Mouse (Mus musculus) layer of hippocampus, postnatal 25 days (tissue): ENCODE results near the gene Jag1. TPM values are rescaled to one million over a fixed set of nuclear protein-coding genes. Genes with fewer than 3 reads are reported as not detected.
A peak's percentile ranks its signal among the peaks of the same experiment; 100 is the strongest.

ENCODE experiments used
- DNase-seq, 2 experiments: peaks; one replicate each; pipeline ENCODE4 v3.0.0; 2022; ENCODE audit warnings: mixed read lengths in 2 of 2, low spot score in 1 of 2; ENCODE audit errors: extremely low spot score in 1 of 2
- total RNA-seq, 2 experiments: library from RNA; stranded (reverse); gene quantifications; 2 replicates each; pipeline ENCODE4 v1.2.3; 2021

Jag1 gene
- 10 to 100 TPM in 1 of 2 experiments, 1 to 10 TPM in 1; 8.3 to 11.3 TPM for total RNA-seq

DNA sequence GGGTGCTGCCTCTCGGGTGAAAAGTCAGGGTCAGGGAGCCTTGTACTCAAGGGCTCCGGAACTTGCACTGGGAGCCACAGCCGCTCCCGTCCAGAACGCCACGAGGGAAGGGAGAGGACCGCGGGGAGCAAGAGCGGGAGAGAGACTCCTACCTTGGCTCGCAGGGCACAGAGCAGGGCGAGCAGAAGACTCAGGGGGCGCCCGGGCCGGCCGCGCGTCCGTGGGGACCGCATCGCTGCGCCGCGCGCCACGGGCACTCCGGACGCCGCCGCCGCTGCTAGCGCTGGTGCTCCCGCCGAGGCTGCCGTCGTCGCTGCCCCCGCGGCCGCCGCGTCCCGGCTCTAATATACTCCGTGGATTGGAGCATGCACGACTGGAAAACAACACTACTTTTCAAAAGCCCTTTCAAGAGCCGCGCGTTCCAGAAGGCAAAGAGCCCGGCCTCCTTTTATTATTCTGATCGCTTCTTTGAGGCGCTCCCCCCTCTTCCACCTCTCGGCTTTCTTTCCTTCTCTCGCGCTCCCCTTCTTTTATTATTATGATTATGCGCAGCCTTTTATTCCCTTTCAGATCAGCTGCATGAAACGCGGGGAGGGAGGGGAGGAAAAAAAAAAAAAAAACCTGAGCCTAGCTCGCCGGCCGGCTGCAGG lies at the start of gene Jag1:
TSS of gene Jag1 (minus strand) at position 620 of the 650 bp plus-strand sequence.
- DNase-seq: peak; percentile 22 to 47

DNA sequence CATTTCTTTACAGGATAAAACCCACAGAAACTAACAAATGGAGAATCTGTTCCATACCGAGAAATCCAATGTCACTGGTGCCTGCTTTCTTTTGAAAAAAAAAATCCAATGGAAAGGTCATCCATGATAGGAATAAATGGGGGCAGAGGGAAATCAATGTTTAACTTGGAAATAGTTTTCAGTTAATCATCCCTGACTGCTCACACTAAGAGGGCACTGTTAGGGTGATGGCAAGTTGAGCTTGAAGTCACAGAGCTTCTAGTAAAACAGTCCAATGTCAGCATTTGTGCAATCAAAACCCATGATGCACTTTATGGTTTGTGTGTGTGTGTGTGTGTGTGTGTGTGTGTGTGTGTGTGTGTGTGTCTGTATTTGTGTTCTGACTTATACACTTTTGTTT lies 39.6 kb upstream of the Jag1 start:
- DNase-seq: no peak

DNA sequence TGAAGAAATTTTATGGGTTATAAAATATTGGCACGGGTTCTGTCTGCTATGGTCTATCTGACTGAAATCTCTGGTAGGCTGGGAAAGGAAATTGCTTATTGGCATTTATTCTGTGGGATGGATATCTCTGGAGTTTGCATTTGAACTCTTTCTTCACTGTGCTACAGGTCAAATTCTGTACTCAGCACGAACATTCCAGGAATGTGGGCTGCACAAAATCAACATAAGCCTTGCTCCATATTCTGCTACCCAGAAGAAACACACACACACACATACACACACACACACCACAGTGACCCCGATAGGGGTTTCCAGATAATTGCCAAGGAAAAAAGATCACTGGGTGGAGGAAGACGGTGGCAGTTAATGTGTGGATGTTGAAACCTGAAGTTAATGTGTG lies 37.4 kb upstream of the Jag1 start:
- no peak for DNase-seq

DNA sequence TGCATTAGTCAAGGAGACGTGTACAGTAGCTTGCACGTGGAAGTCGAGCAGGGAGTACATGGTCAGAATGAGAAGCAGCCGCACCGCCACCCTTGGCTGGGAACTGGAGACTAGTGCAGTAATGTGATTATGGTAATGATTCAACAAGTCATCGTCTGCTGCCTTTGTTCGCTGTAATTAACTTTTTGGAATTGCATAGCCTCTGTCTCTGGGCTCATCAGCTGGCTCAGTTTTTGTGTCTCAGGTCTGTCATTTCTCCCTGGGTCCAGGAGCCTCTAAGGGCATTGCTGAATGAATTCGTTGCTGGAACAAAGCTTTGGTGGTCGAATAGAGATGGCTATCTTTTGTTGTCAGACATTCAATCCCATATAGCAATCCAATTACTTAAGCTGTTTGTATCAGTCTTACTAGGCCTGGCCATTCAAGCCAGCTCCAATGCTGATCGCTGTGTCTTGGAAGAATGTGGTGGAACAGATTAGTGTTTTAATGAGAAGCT lies 36.8 kb upstream of the Jag1 start:
- no peak for DNase-seq

DNA sequence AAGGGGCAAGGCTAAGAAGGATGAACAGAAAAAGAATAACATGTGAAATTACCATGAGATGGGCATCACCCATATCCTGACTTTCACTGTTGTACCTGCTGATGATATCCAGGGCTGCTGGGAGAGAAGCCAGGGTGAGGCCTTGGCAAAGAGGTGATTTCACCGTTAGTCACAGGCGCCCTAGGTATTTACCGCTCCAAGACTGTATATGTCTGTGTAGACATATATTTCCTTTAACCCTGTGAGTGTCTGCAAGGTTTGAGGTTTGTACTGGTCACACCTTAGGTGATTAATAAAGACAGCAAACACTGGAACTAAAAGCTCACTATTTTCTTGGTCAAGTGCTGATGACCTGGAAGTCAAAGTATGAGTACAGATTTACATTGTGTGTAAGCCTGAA lies 34.5 kb upstream of the Jag1 start:
- DNase-seq: no peak

DNA sequence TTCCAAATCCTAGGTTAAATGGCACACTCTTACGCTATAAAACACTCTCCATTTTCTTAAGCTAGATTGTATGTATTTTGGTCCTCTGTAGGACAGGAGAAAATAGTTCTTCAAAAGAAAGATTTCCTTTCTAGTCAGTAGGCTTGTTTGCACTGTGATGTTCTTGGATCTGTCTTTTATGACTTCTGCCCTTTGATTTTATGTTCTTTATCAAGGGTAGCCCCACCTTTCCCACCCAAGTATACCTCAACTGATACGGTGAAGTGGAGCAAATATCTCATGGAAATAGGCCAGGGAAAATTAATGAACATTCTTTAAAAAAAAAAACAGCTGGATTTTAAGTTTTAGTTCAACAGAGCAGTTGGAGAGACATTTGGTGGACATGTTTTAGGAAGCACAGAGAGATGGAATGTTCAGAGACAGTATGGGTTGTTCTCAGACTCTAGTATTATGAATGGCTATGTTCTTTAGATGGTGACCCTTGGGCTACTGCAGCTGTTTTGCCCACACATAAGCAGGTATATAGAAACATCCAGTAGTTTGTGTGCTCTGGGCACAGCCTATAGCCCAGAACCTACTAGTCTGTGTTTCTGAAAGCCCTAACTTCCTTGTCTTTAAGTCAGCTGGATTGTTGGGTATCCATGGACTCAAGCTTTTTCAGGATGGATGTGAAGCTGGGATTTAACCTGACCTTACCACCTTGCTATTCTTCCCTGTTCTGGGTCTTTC lies 30.7 kb upstream of the Jag1 start:
- no peak for DNase-seq

DNA sequence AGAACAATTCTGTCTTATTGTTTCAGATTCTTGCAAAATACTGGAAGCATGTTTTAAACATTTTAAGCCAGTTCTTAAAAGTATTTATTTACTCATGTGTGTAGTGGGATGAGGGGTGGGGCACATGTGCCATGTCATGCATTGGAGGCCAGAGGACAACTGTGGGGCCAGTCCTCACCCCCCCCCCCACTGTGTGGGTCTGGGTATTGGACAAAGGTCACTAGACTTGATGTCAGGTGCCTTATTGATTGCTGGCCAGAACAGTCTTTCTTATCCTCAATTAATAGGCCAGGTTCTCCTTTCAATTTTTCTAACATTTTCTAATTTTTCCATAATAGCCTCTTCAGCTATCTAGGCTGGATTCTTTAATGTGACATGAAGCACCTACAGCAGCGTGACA lies 21.6 kb upstream of the Jag1 start:
- DNase-seq: no peak

DNA sequence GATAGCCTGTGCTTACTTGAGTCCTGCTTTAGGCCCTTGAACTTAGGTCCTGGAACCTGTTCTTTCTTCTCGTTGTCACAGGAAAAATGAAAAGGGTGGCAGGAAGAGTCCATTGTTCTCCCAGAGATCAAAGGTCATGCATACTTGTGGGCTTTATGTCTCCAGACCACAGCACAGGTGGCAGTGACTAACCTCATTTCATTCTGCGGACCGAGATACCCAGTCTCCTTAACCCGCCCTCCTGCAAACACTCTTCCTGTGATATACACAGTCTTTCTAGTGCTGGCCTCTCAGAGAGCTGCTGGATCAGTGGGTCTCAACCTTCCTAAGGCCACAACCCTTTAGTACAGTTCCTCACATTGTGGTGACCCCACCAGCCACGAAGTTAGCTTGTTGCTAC lies 17.6 kb upstream of the Jag1 start:
- DNase-seq: no peak

DNA sequence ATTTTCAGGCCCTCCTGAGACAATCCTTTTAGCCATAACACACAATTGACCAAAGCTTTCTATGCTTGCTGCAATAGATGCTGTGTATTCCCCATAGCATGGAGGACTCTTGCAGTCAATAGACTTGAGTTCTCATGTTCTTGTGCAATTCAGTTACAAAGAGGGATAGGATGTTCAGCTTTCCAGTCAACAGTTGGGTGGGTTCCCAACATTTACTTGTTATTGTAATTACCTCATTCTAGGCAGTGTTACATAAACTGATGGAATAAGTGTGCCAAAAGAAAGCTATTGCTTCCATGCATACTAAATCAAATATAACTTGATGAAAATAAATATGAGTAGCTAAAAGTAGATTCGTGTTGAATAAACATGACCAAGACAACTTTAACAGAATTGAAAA lies 8.4 kb upstream of the Jag1 start:
- DNase-seq: no peak

DNA sequence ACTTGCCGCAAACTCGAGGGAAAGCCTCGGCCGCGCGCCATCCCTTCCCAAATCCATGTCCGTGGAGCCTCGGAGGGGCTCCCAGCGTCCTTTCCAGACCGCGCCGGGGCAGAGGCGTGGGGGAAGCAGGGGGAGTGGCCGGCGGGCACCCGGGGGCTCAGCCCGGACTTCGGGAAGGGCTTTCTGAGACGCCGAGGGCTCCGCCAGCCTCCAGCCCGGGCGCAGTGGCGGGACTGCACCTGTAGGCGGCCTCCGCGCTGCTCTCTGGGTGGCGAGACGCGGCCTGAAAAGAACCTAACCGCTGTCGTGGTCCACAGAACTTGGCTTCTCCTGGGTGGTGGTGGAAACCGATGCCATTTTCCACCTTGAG lies 862 bp upstream of the Jag1 start:
- DNase-seq: peak; percentile 51 to 73

DNA sequence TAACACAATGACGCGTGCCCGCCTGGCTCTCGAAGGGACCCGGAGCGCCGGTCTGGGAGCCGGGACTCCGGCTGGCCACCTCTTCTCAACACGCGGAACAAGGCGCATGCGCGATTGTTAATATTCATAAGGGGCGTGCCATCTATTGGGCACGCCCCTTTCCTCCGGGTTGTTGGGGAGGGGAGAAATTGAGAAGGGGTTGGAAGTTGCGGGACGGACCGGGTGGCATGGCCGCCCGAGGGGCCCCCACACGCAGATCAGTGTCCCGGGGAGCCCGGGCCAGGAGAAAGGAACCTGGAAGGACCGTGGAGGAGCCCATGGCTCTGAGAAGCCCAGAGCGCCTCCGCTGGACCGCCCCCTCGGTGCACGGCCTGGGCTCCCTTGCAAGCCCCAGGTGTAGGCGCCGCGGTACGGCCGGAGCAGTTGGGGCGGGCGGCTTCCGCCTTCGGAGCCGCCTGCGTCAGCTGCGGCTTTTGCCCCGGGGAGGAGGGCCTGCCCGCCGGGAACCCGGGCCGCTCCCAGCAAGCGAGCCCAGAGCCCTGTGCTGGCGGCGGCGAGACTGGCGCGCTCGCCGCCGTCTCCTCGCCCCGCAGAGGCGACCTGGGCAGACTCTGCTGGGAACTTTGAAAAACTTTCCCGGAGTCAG lies 354 bp upstream of the Jag1 start:
- peak; percentile 57 to 78 for DNase-seq

DNA sequence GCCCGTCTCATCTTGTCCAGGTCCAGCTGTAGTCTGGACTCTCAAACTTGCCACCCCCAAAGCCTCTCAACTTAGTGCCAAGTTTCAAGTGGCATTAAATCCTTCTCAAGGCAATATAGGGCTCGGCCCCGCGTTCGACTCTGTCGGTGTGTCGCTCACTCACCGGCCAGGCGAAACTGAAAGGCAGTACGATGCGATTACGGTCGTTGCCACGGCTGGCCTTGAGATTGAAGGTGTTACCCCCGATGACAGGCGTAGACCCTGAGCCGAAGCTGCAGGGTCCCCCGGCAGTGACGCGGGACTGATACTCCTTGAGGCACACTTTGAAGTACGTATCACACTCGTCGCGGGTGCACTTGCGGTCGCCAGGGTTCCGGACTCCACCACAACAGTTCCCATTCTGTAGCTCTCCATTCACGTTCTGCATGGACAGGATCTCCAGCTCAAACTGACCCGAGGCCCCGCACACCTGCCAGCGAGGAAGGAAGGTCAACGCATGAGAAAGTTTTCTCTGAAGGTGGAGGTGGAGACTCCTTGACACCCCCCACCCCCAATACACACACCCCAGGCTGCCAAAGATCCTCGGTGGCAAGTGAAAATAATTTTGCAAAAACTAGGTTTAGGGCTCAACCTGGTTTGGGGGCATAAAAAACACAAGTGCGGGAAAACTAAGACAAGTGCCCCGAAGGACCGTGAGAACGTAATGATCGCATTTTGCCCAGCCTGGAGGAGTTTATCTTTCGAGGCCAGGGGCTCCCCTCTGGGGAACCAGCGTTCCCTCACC lies 1.0 kb downstream of the Jag1 start:
- DNase-seq: no peak

DNA sequence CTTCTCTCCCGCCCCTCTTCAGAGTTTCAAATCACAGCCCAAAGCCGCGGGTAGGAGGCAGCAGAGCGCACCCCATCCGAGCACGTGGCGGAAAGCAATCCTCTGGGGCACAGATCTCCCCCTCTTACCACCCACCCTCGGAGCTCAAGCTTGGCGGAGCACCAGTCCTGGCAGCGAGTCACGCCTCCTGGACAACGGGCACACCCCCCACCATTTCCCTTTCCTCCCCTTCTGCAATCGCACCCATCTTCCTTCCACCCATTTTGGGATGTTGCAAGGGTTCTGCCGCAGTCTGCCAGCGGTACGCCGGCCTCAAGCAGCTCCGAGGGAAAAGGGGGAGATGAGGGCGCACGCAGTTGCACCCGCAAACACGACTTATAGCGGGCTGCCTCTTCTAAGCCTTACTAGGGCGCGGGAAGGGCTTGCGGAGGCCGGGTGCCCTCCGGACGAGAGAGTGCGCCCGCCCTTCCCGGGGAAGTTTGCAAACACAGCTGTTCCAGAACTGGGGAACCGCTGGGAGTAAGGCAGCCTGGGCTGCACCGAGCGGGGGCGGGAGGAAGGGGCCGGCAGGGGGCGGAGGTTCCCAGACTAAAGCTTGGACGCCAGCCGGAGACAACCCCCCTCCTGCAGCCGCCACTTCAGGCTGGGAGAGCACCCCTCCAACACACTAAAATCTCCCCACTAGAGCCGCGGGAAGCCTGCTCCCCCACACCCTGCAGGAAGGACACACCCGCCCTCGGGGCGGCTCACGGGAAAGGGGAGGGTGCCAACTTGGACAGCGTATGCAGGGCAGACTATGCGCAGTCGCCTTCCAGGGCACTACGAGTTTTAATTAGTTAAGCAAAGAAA lies 2.0 kb downstream of the Jag1 start:
- peak; percentile 48 to 62 for DNase-seq

DNA sequence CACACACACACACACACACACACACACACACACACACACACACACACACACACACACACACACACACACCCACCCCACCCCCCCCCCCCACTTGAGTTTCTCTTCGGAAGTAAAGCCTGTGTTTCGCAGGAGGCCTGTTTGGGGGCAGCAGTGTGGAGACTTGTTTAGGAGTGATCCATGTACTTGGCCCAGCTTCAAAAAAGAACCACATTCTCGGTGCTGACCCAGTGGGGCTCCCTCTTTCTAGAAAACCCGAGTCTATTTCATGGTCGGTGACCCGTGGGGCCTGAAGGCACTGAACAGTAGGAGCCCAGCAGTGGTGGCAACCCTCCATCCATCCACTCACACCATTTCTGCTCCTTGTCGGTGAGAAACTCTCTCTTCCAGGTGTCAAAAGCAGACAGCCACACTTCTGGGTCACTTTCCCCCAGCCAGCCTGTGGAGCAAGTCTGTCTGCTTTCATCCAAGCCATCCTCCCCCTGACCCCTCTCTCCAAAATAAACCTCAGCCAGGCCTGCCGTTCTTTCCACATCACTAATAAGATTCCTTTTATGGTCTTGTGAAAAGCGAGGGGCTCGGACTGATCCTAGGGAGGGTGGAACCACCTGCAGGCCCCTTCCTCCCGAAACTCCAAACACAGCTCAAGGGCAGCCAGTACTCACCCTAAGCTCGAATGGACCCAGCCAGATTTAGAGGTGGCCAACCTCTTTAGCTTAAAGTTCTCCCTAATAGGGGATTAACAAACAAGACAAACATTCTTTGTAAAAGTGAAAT lies 3.0 kb downstream of the Jag1 start:
- DNase-seq: no peak

DNA sequence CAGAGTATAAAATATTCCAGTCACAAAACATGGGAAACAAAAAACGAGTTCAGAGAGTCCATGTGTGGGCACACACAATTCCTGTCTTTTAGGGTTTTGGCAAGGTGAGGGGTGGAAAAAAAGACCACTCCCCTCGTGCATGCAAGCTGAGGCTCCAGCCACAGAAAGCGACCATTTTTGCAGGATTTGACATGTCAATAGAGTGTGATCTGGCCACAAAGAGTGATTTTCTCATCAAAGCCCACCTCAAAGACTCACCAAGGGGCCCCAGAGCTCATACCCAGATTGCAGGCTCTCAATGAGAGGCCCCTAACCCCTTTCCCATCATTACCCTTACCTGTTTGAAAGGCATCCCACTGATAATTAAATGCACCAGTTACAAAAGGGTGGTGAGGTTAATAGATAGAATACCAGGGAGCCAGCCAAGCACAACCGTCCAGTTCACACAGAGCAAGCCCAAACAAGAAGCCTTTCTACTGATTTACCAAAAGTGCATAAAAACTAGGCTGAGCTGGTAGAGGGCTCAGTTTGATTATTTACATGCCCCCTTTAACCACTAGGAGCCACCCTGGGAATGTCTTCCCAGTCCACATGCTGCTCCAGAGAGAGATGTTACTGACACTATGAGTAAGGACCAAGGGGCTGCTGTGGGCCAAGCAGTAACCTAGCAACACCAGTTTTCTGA lies 6.1 kb downstream of the Jag1 start:
- DNase-seq: no peak

DNA sequence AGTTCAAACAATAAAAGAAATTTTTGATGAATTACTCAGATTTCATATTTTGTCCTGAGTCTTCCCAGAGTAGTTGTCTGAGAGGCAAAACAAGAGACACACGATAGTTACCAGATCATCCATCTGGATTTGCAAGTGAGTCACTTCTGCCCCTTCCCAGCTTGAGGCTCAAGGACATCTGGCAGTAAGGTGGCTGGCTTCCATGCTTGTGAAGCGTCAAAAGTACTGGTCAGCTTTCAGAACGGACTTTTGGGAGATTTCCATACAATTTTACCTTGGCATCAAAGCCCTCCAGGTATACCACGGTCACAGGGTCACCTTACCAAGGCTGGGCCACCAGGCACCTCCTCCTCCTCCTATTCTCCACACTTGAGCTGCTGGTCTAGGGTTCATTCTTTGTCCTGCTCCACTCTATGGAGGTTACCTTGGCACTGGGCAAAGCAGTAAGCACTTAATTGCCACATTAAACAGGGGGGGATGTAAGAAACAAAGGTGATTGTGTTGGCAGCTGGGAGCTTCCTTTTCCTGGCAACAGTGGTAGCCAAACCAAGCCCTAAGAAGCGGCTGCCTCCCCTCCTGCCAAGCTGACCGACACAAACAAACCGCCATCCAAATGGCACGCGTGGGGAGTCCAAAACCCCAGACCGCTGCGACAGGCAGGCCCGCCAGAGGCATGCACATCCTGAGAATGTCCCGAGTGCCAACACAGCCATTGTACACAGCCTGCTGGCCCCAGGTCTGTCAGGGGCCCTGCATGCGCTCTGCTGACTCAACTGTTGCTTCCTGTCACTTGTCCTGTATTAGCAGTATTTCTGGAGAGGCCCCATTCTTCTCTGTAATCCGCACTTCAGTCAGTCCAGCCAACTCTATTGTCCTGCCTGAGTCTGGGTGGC lies 6.9 kb downstream of the Jag1 start:
- DNase-seq: no peak

DNA sequence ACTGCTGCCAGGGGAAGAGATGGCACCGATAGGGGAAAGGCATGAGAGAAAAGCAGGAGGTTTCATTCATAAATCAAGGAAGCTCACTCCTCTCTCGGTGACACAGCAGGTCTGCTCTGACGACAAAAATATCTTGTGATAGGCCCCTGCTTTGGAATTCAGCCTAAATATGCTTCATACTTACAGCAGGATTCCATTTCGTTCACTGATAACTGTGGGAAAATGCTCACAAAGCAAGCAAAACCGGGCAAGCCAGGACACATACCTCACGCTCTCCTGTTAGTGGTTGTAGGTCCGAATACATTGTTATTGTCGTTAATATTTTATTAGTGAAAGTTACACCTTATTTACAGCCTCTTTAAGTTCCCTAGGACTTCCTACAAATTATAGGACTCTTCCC lies 8.5 kb downstream of the Jag1 start:
- no peak for DNase-seq

DNA sequence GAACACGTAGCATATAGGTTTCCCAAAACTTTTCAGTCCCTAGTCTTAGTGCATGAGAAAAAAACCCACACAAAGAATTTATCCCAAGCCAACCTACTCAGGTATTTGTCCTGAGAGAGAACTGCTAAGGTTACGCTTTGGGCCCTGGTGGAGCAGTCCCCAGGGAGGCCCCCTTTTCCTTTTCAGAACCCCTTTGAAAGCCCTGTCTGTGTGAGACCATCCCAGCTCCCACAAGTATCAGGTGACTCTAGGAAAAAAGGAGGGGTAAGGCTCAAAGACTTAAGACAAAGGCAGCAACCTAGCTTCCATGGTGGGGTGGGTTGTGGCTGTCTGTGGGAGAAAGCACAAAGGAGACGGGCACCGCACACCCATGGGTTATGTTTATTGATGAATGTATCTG lies 9.2 kb downstream of the Jag1 start:
- DNase-seq: no peak
